Mouse (Mus musculus): ENCODE data around the gene Fbxo3. TPM values are rescaled to one million over a fixed set of nuclear protein-coding genes. Genes with fewer than 3 reads are reported as not detected.

The Fbxo3 gene
- polyA plus RNA-seq, 1 experiment from 2014 or later: 38.4 TPM

DNA sequence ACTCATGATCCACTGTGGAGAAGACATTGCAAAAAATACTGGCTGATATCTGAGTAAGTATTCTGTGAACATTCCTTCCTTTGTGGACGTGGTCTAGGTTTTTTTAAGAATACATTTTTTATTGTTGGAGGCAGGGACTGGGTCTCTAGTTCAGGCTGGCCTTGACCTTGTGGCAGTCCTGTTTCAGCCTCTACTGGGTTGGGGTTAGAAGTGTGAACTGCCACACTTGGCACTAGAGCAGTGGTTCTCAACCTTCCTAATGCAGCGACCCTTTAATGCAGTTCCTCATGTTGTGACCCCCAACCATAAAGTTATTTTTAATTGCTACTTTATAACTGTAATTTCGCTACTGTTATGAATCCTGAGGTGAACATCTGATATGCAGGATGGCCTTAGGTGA is 2.9 kb downstream of the Fbxo3 start:
- TF ChIP-seq CTCF (IDR thresholded peaks at IDR 0.05; ENCODE audit: low read depth): no peak
- no peak for TF ChIP-seq EP300 (optimal IDR thresholded peaks at IDR 0.05)
- Histone ChIP-seq H3K4me3 (ENCODE audit: low read depth, low read length) (no peak overlapping the region), H3K27ac (replicated peaks) (no peak overlapping the region), H3K36me3 (ENCODE audit: control insufficient read depth, insufficient read depth, low read length) (no peaks in the 10 kb centered on the region; the same call in 1 of the 2 replicates), H3K9ac (ENCODE audit: low read length) (no peak overlapping the region), H3K4me1 (replicated peaks; ENCODE audit: control insufficient read depth, insufficient read depth) (no peaks in the 10 kb centered on the region), H3K27me3 (ENCODE audit: control insufficient read depth, insufficient read depth, low read length) (no peaks in the 10 kb centered on the region), H3K4me2 (replicated peaks; ENCODE audit: low read depth) (no peak overlapping the region), H3K9me3 (ENCODE audit: control insufficient read depth, low read length) (no peaks in the 10 kb centered on the region)
- WGBS: 76% methylated on average over 3 of the region's 3 CpGs
- DNase-seq (ENCODE audit: low spot score) (no peak), ATAC-seq (ENCODE audit: low FRiP score, low TSS enrichment) (no peak)

DNA sequence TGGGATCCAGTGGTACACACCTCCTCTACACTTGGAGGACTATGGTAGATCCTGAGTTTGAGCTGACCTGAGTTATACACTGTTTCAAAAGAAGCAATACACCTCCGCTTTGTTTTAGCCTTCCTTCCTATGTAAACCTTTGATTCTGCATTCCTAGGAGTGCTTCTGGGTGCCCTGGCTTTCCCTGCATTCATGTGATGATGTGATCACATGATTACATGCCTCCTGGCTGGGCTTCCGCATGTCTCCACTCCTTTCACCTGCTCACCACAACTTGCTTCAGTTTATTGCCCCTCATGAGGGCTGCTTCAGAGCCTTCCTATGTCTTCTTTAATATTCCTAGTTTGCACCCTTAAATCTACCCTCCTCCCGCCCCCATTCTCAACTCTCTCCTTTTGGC is 4.5 kb downstream of the Fbxo3 start:
- Histone ChIP-seq H3K4me1 (replicated peaks; ENCODE audit: control insufficient read depth, insufficient read depth) (no peaks in the 10 kb centered on the region), H3K4me3 (ENCODE audit: low read depth, low read length) (no peak overlapping the region), H3K36me3 (ENCODE audit: control insufficient read depth, insufficient read depth, low read length) (no peaks in the 10 kb centered on the region; the same call in 1 of the 2 replicates), H3K9ac (ENCODE audit: low read length) (no peak overlapping the region), H3K4me2 (replicated peaks; ENCODE audit: low read depth) (no peak overlapping the region), H3K27ac (replicated peaks) (no peak overlapping the region), H3K9me3 (ENCODE audit: control insufficient read depth, low read length) (no peaks in the 10 kb centered on the region), H3K27me3 (ENCODE audit: control insufficient read depth, insufficient read depth, low read length) (no peaks in the 10 kb centered on the region)
- TF ChIP-seq CTCF (IDR thresholded peaks at IDR 0.05; ENCODE audit: low read depth) (no peak), EP300 (optimal IDR thresholded peaks at IDR 0.05) (no peak)
- ATAC-seq (ENCODE audit: low FRiP score, low TSS enrichment) (no peak), DNase-seq (ENCODE audit: low spot score) (no peak)
- WGBS: 88% methylated on average over 3 of the region's 3 CpGs

DNA sequence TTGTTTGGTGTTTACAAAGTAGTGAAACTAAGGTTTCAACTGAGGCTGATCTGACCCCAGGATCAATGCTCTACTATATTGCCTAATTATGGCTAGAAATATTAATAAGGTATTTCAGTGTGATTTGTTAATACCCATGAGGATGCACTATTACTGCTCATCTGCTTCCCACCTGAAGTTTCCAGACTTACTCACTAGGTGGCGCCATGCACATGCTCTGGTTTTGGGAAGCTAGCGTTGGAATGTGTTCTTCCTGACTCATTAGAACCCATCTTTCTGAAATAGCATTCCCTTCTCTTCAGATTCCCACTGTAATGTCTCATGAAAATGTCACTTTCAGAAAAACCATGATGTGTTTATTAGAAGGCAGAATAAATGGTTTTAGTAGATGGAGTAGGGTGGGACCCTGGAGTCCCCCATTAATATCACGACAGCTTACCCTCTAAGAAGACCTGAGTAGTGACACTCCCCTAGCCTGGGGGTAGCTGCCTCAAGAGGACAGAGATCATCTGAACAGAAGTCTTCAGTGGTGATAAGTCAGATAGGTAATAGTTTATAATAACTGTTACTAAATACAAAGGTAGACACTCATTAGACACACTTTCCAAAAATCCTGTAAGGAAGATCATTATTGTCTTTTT is 7.4 kb downstream of the Fbxo3 start:
- Histone ChIP-seq H3K4me3 (ENCODE audit: low read depth, low read length) (no peak overlapping the region), H3K9ac (ENCODE audit: low read length) (no peak overlapping the region), H3K36me3 (ENCODE audit: control insufficient read depth, insufficient read depth, low read length) (no peaks in the 10 kb centered on the region; the same call in 1 of the 2 replicates), H3K4me1 (replicated peaks; ENCODE audit: control insufficient read depth, insufficient read depth) (no peaks in the 10 kb centered on the region), H3K27ac (replicated peaks) (no peak overlapping the region), H3K9me3 (ENCODE audit: control insufficient read depth, low read length) (no peaks in the 10 kb centered on the region), H3K4me2 (replicated peaks; ENCODE audit: low read depth) (no peak overlapping the region), H3K27me3 (ENCODE audit: control insufficient read depth, insufficient read depth, low read length) (no peaks in the 10 kb centered on the region)
- peak; percentile 63; the same call in 1 of the 2 replicates for ATAC-seq (ENCODE audit: low FRiP score, low TSS enrichment)
- TF ChIP-seq CTCF (IDR thresholded peaks at IDR 0.05; ENCODE audit: low read depth) (peak; percentile 98), EP300 (optimal IDR thresholded peaks at IDR 0.05) (no peak)
- 32% methylated on average over 3 of the region's 3 CpGs for WGBS
- peak; percentile 59 for DNase-seq (ENCODE audit: low spot score)

DNA sequence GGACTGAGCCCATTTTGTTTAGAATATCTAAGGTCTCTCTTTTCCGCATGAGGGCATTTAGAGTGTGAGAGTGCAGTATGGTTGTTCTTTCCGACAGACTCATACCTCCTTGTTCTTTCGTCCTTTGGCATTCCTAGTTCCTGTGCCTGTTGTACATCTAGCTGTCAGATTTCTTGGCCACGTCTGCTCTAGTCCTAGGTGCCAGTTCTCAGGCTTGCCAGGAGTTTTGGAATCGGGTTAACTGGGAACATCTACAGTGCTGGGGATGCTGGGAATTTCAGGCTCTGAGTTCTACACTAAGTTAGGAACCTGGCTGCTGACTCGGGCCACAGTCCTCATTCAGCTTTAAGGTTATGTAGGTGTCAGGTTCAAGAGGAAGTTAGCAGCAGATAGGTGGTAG is 8.1 kb downstream of the Fbxo3 start:
- Histone ChIP-seq H3K36me3 (ENCODE audit: control insufficient read depth, insufficient read depth, low read length) (peaks cover 4% of the 10 kb centered on the region; the same call in 1 of the 2 replicates), H3K4me1 (replicated peaks; ENCODE audit: control insufficient read depth, insufficient read depth) (no peaks in the 10 kb centered on the region), H3K27me3 (ENCODE audit: control insufficient read depth, insufficient read depth, low read length) (no peaks in the 10 kb centered on the region), H3K9me3 (ENCODE audit: control insufficient read depth, low read length) (no peaks in the 10 kb centered on the region), H3K27ac (replicated peaks) (0 out of 2 replicates have a peak overlapping the region, but pooled peaks have one; percentile 14), H3K9ac (ENCODE audit: low read length) (no peak overlapping the region), H3K4me2 (replicated peaks; ENCODE audit: low read depth) (no peak overlapping the region), H3K4me3 (ENCODE audit: low read depth, low read length) (no peak overlapping the region)
- TF ChIP-seq CTCF (IDR thresholded peaks at IDR 0.05; ENCODE audit: low read depth) (no peak), EP300 (optimal IDR thresholded peaks at IDR 0.05) (no peak)
- no peak for DNase-seq (ENCODE audit: low spot score)
- 64% methylated on average over 6 of the region's 6 CpGs for WGBS
- ATAC-seq (ENCODE audit: low FRiP score, low TSS enrichment): 0 out of 2 replicates have a peak, but pooled peaks have one; percentile 36

DNA sequence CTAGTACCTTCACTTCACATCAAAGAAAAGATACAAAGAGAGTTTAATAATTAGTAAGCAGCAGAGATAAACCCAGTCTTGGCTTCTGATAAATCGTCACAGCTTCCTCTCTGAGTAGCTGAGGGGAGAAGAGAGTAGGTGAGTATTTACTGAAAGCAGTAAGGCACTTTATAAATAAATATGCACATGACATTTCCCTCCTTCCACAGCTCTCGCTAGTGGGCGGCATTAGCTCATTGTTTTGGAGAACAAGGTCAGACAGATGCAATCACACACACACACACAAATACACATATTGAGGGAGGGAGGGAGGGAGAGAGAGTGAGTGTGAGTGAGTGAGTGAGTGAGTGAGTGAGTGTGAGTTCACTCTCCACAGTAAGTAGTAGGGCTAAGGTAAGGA is 8.8 kb downstream of the Fbxo3 start:
- Histone ChIP-seq H3K9me3 (ENCODE audit: control insufficient read depth, low read length) (no peaks in the 10 kb centered on the region), H3K36me3 (ENCODE audit: control insufficient read depth, insufficient read depth, low read length) (peaks cover 4% of the 10 kb centered on the region; the same call in 1 of the 2 replicates), H3K27ac (replicated peaks) (no peak overlapping the region), H3K4me1 (replicated peaks; ENCODE audit: control insufficient read depth, insufficient read depth) (no peaks in the 10 kb centered on the region), H3K4me2 (replicated peaks; ENCODE audit: low read depth) (no peak overlapping the region), H3K4me3 (ENCODE audit: low read depth, low read length) (no peak overlapping the region), H3K9ac (ENCODE audit: low read length) (no peak overlapping the region), H3K27me3 (ENCODE audit: control insufficient read depth, insufficient read depth, low read length) (no peaks in the 10 kb centered on the region)
- TF ChIP-seq CTCF (IDR thresholded peaks at IDR 0.05; ENCODE audit: low read depth): peak; percentile 18; the same call in 1 of the 2 replicates
- no peak for TF ChIP-seq EP300 (optimal IDR thresholded peaks at IDR 0.05)
- 0 out of 2 replicates have a peak, but pooled peaks have one; percentile 54 for ATAC-seq (ENCODE audit: low FRiP score, low TSS enrichment)
- no peak for DNase-seq (ENCODE audit: low spot score)
- WGBS: 37% methylated on average over 3 of the region's 3 CpGs

DNA sequence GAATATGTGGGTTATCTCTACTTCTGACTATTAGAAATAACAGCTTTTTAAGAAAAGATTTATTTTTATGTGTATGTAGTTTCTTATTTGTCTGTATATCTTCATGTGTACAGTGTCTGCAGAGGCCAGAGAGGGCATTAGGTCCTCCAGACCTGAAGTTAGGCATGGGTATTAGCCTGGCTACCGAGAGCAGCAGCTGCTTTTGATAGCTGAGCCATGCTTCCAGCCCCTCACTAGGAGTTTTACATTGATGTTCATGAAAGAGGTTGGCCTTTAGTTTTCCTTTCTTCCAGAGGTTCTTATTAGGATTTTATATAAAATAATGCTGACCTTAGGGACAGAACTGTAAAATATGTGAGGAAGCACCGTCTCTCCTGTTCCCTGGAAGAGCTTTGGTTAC is 10.7 kb downstream of the Fbxo3 start:
- Histone ChIP-seq H3K36me3 (ENCODE audit: control insufficient read depth, insufficient read depth, low read length) (peaks cover 4% of the 10 kb centered on the region; the same call in 1 of the 2 replicates), H3K9me3 (ENCODE audit: control insufficient read depth, low read length) (no peaks in the 10 kb centered on the region), H3K4me2 (replicated peaks; ENCODE audit: low read depth) (no peak overlapping the region), H3K4me3 (ENCODE audit: low read depth, low read length) (no peak overlapping the region), H3K27ac (replicated peaks) (no peak overlapping the region), H3K9ac (ENCODE audit: low read length) (no peak overlapping the region), H3K4me1 (replicated peaks; ENCODE audit: control insufficient read depth, insufficient read depth) (no peaks in the 10 kb centered on the region), H3K27me3 (ENCODE audit: control insufficient read depth, insufficient read depth, low read length) (no peaks in the 10 kb centered on the region)
- TF ChIP-seq CTCF (IDR thresholded peaks at IDR 0.05; ENCODE audit: low read depth) (no peak), EP300 (optimal IDR thresholded peaks at IDR 0.05) (no peak)
- ATAC-seq (ENCODE audit: low FRiP score, low TSS enrichment) (no peak), DNase-seq (ENCODE audit: low spot score) (no peak)
- WGBS: 72% methylated on average over 2 of the region's 2 CpGs
